Mouse (Mus musculus) cerebellum, adult 2 months (tissue): ENCODE data around the gene Tcea3.

ENCODE experiments used
- CTCF ChIP-seq: fragments of 200-500 bp; IDR thresholded peaks from 2 replicates; pipeline ENCODE4 v1.5.1; 2011; ENCODE audit warnings: low read depth, mild to moderate bottlenecking, control low read depth, low read length, moderate library complexity, borderline replicate concordance; ENCODE audit not compliant: insufficient read depth
- POLR2A ChIP-seq: fragments of 200-500 bp; IDR thresholded peaks from 2 replicates; pipeline ENCODE4 v1.6.1; 2011; ENCODE audit warnings: low read length, control low read depth, borderline replicate concordance; ENCODE audit not compliant: insufficient read depth

GRCm38 (mm10) chr4:136289918-136290780 is 42.6 kb downstream of the Tcea3 start:
- no peak for TF ChIP-seq POLR2A
- no peak for TF ChIP-seq CTCF
